Mouse (Mus musculus) forebrain, embryonic 16.5 days (tissue): ENCODE data around the gene Trim66. TPM values are rescaled to one million over a fixed set of nuclear protein-coding genes. Genes with fewer than 3 reads are reported as not detected.

Experiments used
- ATAC-seq: fragments of 200-750 bp; cut with Nextera tagmentation; 2 replicates; pipeline ENCODE4 v1.8.0; 2017; ENCODE audit warnings: mild to moderate bottlenecking, moderate library complexity
- H3K27ac ChIP-seq: fragments of 300-500 bp; sonication (generic); 2 replicates; pipeline ENCODE4 v1.5.1; 2014; ENCODE audit warnings: low read length, control low read depth
- H3K27me3 ChIP-seq: fragments of 300-500 bp; sonication (generic); replicated peaks from 2 replicates; pipeline ENCODE4 v1.6.1; 2014; ENCODE audit warnings: low read length; ENCODE audit not compliant: control insufficient read depth, insufficient read depth
- H3K36me3 ChIP-seq: fragments of 300-500 bp; sonication (generic); 2 replicates; pipeline ENCODE4 v1.6.1; 2014; ENCODE audit not compliant: control insufficient read depth, insufficient read depth
- H3K4me1 ChIP-seq: fragments of 300-500 bp; sonication (generic); replicated peaks from 2 replicates; pipeline ENCODE4 v1.6.1; 2014; ENCODE audit warnings: low read length; ENCODE audit not compliant: control insufficient read depth, insufficient read depth
- H3K4me2 ChIP-seq: fragments of 300-500 bp; sonication (generic); 2 replicates; pipeline ENCODE4 v1.6.1; 2014; ENCODE audit warnings: mild to moderate bottlenecking, low read length, control low read depth
- H3K4me3 ChIP-seq: fragments of 300-500 bp; sonication (generic); replicated peaks from 2 replicates; pipeline ENCODE4 v1.5.1; 2014; ENCODE audit warnings: mild to moderate bottlenecking, low read length, control low read depth
- H3K9ac ChIP-seq: fragments of 300-500 bp; sonication (generic); replicated peaks from 2 replicates; pipeline ENCODE4 v1.6.1; 2014; ENCODE audit warnings: low read depth, low read length, control low read depth
- H3K9me3 ChIP-seq: fragments of 300-500 bp; sonication (generic); 2 replicates; pipeline ENCODE4 v1.6.1; 2016; ENCODE audit warnings: low read length; ENCODE audit not compliant: control insufficient read depth
- WGBS: fragments of 180-500 bp; shearing (Covaris S2); extraction: QIAGEN DNeasy Blood & Tissue Kit; methylation state at CpG from one replicate; pipeline ENCODE4 v1.1.7; 2014; 5-methylcytosine and 5-hydroxymethylcytosine counted together
- polyA plus RNA-seq: library from polyadenylated mRNA; unstranded; fragments of >200 nt; fragmentation: Nextera tagmentation; extraction: Ambion mirVana; gene quantifications from 2 replicates; pipeline ENCODE4 v1.2.1, GENCODE M21; 2015

The Trim66 gene
- polyA plus RNA-seq, 1 experiment from 2014 or later = 0.57 TPM

GRCm38 (mm10) chr7:109524763-109525162 is 16.8 kb upstream of the Trim66 start:
- Histone ChIP-seq H3K4me3 (no peak overlapping the region), H3K27ac (no peak overlapping the region), H3K9me3 (no peaks in the 10 kb centered on the region), H3K4me1 (peaks cover 18% of the 10 kb centered on the region), H3K27me3 (no peaks in the 10 kb centered on the region), H3K36me3 (peaks cover 33% of the 10 kb centered on the region), H3K4me2 (no peak overlapping the region), H3K9ac (no peak overlapping the region)
- WGBS = 77% methylated on average over 3 of the region's 3 CpGs
- no peak for ATAC-seq

DNA sequence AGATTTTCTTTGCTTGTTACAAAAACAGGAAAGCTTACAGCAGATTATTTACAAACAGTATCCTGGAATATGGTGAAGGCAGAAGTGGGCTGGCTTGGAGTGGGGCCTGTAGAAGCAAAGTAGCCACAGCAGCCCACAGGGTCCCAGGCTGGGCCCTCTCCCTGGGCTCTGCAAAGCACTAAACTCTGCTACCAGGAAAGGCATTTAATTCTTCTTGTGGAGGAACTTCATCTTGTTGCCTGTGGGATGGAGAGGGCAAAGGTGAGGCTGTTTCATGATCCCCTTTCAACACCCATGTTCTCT is 16.5 kb upstream of the Trim66 start:
- Histone ChIP-seq H3K9me3 (no peaks in the 10 kb centered on the region), H3K27me3 (no peaks in the 10 kb centered on the region), H3K36me3 (peaks cover 33% of the 10 kb centered on the region), H3K4me3 (no peak overlapping the region), H3K27ac (no peak overlapping the region), H3K4me1 (peaks cover 20% of the 10 kb centered on the region), H3K4me2 (no peak overlapping the region), H3K9ac (no peak overlapping the region)
- no peak for ATAC-seq

DNA sequence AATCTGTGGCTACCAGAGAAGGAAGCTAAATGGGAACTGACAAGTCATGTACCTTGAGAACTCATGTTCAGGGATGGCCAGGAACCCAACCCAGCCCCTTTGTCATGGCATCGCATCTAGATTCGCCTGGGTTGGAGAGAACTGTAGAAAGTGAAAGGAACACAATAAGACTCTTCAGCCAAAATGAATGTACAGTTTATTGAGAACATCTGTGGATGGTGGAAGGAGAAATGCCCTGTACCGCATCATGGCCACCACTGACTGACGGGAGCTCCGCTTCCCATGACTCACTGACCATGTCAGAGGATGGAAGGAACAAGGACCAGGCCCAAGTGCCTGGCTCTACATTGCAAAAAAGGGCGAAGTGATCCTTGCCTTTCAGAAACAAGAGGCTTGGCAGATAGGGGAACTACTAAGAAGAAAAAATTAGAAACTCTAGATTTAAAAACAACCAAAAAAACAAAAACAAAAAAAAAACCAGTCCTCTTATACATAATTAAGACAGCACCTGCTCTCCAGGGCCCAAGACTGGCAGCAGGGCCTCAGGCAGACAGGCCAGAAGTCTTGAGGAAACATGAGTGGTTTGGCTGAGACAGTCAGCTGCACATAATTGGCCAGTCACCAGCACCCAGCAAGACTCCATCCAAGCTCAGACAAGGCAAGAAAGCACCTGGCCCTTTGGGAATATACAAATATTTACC is 16.0 kb upstream of the Trim66 start:
- H3K27ac ChIP-seq = no peak overlapping the region
- WGBS = 70% methylated on average over 6 of the region's 6 CpGs
- H3K9me3 ChIP-seq = no peaks in the 10 kb centered on the region
- H3K4me1 ChIP-seq = peaks cover 20% of the 10 kb centered on the region
- H3K4me2 ChIP-seq = no peak overlapping the region
- no peak overlapping the region for H3K4me3 ChIP-seq
- no peaks in the 10 kb centered on the region for H3K27me3 ChIP-seq
- peaks cover 33% of the 10 kb centered on the region for H3K36me3 ChIP-seq
- no peak overlapping the region for H3K9ac ChIP-seq
- no peak for ATAC-seq

DNA sequence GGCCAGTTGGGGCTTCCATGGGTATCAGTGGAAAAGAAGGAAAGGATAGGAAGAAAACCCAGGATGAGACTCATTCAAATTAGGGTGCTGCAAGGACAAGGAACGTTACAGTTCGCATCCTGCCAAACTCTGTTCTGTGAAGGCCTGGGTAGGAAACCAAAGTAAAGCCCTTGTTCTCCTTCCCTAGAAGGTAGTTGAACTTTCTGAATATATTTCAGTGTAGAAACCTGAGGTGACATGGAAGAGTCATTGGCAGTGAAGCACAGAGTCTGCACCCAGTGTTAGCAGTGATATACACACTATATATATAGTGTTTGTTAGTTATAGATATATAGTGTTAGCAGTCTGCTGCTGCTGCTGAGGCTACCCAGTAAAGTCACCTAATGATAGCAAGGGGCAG is 15.4 kb upstream of the Trim66 start:
- Histone ChIP-seq H3K9me3 (no peaks in the 10 kb centered on the region), H3K36me3 (peaks cover 33% of the 10 kb centered on the region), H3K4me1 (peaks cover 21% of the 10 kb centered on the region), H3K27ac (no peak overlapping the region), H3K9ac (no peak overlapping the region), H3K4me3 (no peak overlapping the region), H3K27me3 (no peaks in the 10 kb centered on the region), H3K4me2 (no peak overlapping the region)
- no peak for ATAC-seq
- 69% methylated on average over 2 of the region's 2 CpGs for WGBS

DNA sequence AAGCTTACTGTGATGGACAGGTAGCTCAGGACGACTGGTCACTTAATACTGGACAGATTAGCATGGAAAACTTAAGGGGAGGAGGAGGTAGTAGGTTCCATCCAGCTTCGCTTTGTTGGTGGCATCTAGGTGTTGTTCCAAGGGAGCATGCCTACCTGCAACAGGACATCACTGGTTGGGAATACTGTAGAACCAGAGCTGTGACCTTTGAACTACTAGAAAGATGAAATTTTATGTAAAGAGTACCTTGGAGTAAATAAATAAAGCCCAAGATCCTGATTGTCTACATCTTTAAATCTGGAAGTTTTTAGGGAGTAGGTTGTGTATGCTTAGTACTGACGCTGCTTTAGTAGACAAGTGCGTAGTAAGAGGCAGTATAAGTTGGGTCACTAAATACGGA is 14.2 kb upstream of the Trim66 start:
- H3K4me3 ChIP-seq = no peak overlapping the region
- no peak overlapping the region for H3K27ac ChIP-seq
- no peak for ATAC-seq
- peaks cover 27% of the 10 kb centered on the region for H3K4me1 ChIP-seq
- WGBS = 80% methylated on average over 5 of the region's 5 CpGs
- peaks cover 33% of the 10 kb centered on the region for H3K36me3 ChIP-seq
- H3K9ac ChIP-seq = no peak overlapping the region
- H3K4me2 ChIP-seq = no peak overlapping the region
- no peaks in the 10 kb centered on the region for H3K27me3 ChIP-seq
- H3K9me3 ChIP-seq = no peaks in the 10 kb centered on the region

DNA sequence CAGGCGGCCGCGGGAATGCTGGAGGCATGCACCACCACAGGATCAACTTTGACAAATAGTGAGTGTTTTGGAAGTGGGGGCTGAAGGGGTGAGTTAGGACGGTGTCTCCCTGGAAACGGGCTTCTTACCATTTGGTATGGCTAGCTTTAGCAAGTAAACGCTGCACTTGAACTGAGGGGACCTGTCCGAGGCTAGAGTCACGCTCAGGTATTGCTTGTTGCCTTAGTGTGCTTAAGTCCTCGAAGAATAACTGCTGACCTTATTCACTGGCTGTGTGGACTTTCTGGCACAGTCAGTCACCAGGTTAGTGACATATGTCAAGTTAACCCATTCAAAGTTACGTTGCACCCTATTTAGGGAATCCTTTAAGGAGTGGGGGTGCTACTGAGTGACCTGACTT is 12.0 kb upstream of the Trim66 start:
- WGBS = 3% methylated on average over 10 of the region's 10 CpGs
- Histone ChIP-seq H3K9me3 (no peaks in the 10 kb centered on the region), H3K27me3 (no peaks in the 10 kb centered on the region), H3K4me3 (peak overlapping the region; percentile 98), H3K36me3 (peaks cover 28% of the 10 kb centered on the region), H3K27ac (no peak overlapping the region), H3K4me2 (peak overlapping the region; percentile 97), H3K4me1 (peaks cover 27% of the 10 kb centered on the region), H3K9ac (peak overlapping the region; percentile 99)
- ATAC-seq = no peak

DNA sequence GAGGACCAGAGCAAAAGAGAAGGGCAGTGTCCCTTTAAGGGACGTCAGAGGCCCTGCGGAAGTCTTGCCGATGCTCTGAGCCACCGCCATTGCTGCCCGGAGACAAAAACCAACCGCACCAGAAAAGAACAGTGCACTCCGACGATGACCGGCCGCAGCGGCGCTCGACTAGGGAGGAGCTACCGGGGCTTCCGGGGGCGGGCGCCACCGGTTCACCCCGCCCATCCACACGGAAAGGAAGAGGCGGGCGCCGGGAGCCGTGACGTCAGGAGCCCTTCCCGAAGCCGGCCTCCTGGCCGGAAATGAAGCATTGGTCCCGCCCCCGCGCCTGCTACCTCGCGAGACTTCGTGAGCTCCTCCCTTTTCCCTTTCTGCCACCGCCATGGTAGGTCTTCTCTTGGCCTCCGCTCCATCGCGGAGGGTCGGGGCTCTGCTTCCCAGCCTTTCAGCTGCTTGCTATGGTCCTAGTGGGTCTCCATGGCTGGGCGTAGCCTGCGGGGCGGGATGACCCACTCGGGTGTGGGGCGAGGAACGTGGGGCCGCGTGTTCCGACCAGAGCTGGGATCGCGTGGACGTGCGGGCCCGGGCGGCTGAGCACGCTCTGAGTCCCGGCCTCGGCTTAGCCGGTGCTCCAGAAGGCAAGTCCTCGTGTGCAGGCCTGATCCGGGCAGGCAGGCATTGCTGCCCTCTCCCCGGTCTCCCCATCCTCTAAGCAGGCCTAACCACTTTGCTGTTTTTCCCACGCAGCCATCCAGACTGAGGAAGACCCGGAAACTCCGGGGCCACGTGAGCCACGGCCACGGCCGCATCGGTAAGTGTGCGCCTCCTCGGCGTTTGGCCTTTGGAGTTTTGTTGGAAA is 11.1 kb upstream of the Trim66 start, which contains the start of gene Rpl27a:
TSS of gene Rpl27a (plus strand) at position 310 of the 859 bp plus-strand sequence.
- peaks cover 27% of the 10 kb centered on the region for H3K4me1 ChIP-seq
- H3K9me3 ChIP-seq = no peaks in the 10 kb centered on the region
- peak within 1 kb of the TSS; percentile 97 for H3K4me2 ChIP-seq
- ATAC-seq = peak; percentile 95
- H3K27me3 ChIP-seq = no peaks in the 10 kb centered on the region
- peak within 1 kb of the TSS; percentile 99 for H3K9ac ChIP-seq
- H3K36me3 ChIP-seq = peaks cover 28% of the 10 kb centered on the region
- WGBS = under 1% methylated on average over 64 of the region's 72 CpGs
- peak within 1 kb of the TSS; percentile 98 for H3K4me3 ChIP-seq
- H3K27ac ChIP-seq = peak within 1 kb of the TSS; percentile 89

DNA sequence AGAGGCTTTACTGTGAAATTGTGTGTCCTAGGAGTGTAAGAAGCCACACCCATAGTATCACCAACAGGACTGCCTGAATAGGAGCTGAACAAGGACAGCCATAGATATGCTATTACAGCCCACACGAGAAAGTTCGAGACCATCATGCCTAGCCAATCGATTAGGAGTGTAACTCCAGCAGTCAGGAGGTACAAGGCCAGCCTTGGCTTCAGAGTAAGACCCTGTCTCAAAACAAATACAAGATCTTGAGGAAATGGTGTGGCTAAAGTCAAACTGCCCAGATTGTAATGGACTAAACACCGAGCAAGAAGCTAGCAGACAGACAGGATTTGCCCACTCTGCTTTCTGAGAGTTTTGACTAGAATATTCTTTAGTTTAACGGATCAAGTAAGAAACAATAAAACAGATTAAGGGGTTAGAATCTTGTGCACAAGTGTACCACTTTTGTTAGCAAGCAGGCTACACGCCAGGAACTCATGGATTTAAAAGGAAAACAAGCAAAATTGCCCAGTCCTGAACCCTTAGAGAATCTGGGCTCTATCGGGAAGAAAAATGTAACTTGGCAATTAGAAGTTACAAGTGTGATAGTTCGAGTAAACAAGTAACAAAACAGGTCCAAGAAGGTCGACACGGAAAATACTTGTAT is 10.2 kb upstream of the Trim66 start:
- H3K4me2 ChIP-seq = peak overlapping the region; percentile 72
- 19% methylated on average over 10 of the region's 10 CpGs for WGBS
- ATAC-seq = no peak
- peaks cover 20% of the 10 kb centered on the region for H3K36me3 ChIP-seq
- peak overlapping the region; percentile 89 for H3K27ac ChIP-seq
- peaks cover 27% of the 10 kb centered on the region for H3K4me1 ChIP-seq
- H3K4me3 ChIP-seq = peak overlapping the region; percentile 98
- H3K9ac ChIP-seq = peak overlapping the region; percentile 59
- H3K27me3 ChIP-seq = no peaks in the 10 kb centered on the region
- no peaks in the 10 kb centered on the region for H3K9me3 ChIP-seq

DNA sequence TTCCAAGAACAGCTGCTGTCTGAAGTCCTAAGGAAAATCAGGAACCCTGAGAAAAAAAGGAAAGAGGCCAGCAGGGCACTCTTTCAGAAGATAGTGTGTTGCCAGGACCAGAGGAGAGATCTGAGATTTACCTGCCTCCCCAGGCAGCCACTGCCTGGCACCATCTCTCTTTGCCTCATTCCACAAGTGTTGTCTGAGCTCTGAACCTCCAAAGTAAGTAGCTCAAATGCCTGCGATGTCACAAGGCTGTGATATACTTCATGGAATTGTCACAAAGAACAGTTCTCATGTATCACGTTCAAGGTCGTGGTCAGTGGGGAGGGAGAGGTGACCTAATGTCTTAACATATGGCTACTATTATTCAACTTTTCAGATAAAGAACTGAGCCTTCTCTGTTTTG is 8.6 kb upstream of the Trim66 start:
- no peak for ATAC-seq
- Histone ChIP-seq H3K4me2 (no peak overlapping the region), H3K27me3 (no peaks in the 10 kb centered on the region), H3K9ac (no peak overlapping the region), H3K36me3 (peaks cover 7% of the 10 kb centered on the region), H3K4me3 (no peak overlapping the region), H3K4me1 (peaks cover 25% of the 10 kb centered on the region), H3K9me3 (no peaks in the 10 kb centered on the region), H3K27ac (no peak overlapping the region)
- 85% methylated on average over 3 of the region's 3 CpGs for WGBS
